Mouse (Mus musculus): ENCODE results near the gene Gm10447.
A peak's percentile ranks its signal among the peaks of the same experiment; 100 is the strongest.

GRCm38 (mm10) chr11:53457372-53457954 lies 553 bp upstream of the Gm10447 start:
- TF ChIP-seq CTCF (IDR thresholded peaks at IDR 0.05; ENCODE audit: borderline replicate concordance, insufficient read depth, low read length), result peak; percentile 29; the same call in 1 of the 2 replicates
- no peak for TF ChIP-seq POLR2A (IDR thresholded peaks at IDR 0.05; ENCODE audit: low read depth, low read length)
